Mouse (Mus musculus): ENCODE measurements around the gene Gpx4. TPM values are rescaled to one million over a fixed set of nuclear protein-coding genes. Genes with fewer than 3 reads are reported as not detected.

Gene Gpx4
- 100 to 1,000 TPM; 500 to 536 TPM for total RNA-seq (2021)
- long read RNA-seq, experiment 1, transcript Gpx4-202 (7 exons, 959 nt) = major isoform, 733 of 760 reads
- long read RNA-seq, experiment 1, partial matches to known transcripts = 15 of 760 reads
- long read RNA-seq, experiment 1, other reads (novel, unspliced or antisense) = 9 of 760 reads
- long read RNA-seq, experiment 2, transcript Gpx4-202 (7 exons, 959 nt) = major isoform, 915 of 954 reads
- long read RNA-seq, experiment 2, partial matches to known transcripts = 25 of 954 reads
- long read RNA-seq, experiment 2, other reads (novel, unspliced or antisense) = 10 of 954 reads

- no peak for DNase-seq
- intact Hi-C loops (cut with DNase I) = no loop called here
Observed at GRCm38 (mm10) chr10:80047041-80047565, at the start of gene Gpx4. TSS of gene Gpx4 (plus strand) at chr10:80047166.

- intact Hi-C loops (cut with DNase I) = no loop called here
- DNase-seq = no peak
Observed at GRCm38 (mm10) chr10:79997819-79998218, 49.1 kb upstream of the Gpx4 start.

- DNase-seq = no peak
- intact Hi-C loops (cut with DNase I) = no loop called here
Observed at GRCm38 (mm10) chr10:80001945-80002344, 45.0 kb upstream of the Gpx4 start.

GRCm38 (mm10) chr10:80002829-80003228 lies 44.1 kb upstream of the Gpx4 start:
- no peak for DNase-seq
- intact Hi-C loops (cut with DNase I) = no loop called here

- no peak for DNase-seq
- intact Hi-C loops (cut with DNase I) = no loop called here
Observed at GRCm38 (mm10) chr10:80003374-80004232, 43.4 kb upstream of the Gpx4 start.

- intact Hi-C loops (cut with DNase I) = no loop called here
- DNase-seq = no peak
Observed at GRCm38 (mm10) chr10:80004233-80004705, 42.7 kb upstream of the Gpx4 start.

- intact Hi-C loops (cut with DNase I) = no loop called here
Observed at GRCm38 (mm10) chr10:80011740-80012139, 35.2 kb upstream of the Gpx4 start.

GRCm38 (mm10) chr10:80013609-80014008 lies 33.4 kb upstream of the Gpx4 start:
- DNase-seq = no peak
- intact Hi-C loops (cut with DNase I) = no loop called here

More at GRCm38 (mm10) chr10:80011740-80012139, 35.2 kb upstream of the Gpx4 start:
- no peak for DNase-seq

GRCm38 (mm10) chr10:80014484-80015290 lies 32.3 kb upstream of the Gpx4 start:
- intact Hi-C loops (cut with DNase I) = no loop called here
- no peak for DNase-seq

- DNase-seq = no peak
- intact Hi-C loops (cut with DNase I) = no loop called here
Observed at GRCm38 (mm10) chr10:80015583-80015982, 31.4 kb upstream of the Gpx4 start.

GRCm38 (mm10) chr10:80016511-80016910 lies 30.5 kb upstream of the Gpx4 start, which contains the start of gene Arhgap45:
TSS of gene Arhgap45 (plus strand) at chr10:80016653.
- intact Hi-C loops (cut with DNase I) = no loop called here
- no peak for DNase-seq

GRCm38 (mm10) chr10:80016931-80017330 lies 30.0 kb upstream of the Gpx4 start:
- no peak for DNase-seq
- intact Hi-C loops (cut with DNase I) = no loop called here

- no peak for DNase-seq
- intact Hi-C loops (cut with DNase I) = no loop called here
Observed at GRCm38 (mm10) chr10:80017361-80017760, 29.6 kb upstream of the Gpx4 start.

- DNase-seq = no peak
- intact Hi-C loops (cut with DNase I) = no loop called here
Observed at GRCm38 (mm10) chr10:80017771-80018170, 29.2 kb upstream of the Gpx4 start.

- intact Hi-C loops (cut with DNase I) = no loop called here
- DNase-seq = no peak
Observed at GRCm38 (mm10) chr10:80018739-80019297, 28.1 kb upstream of the Gpx4 start.

GRCm38 (mm10) chr10:80019471-80020131 lies 27.4 kb upstream of the Gpx4 start:
- intact Hi-C loops (cut with DNase I) = no loop called here
- DNase-seq = no peak

GRCm38 (mm10) chr10:80020191-80020590 lies 26.8 kb upstream of the Gpx4 start:
- intact Hi-C loops (cut with DNase I) = no loop called here
- DNase-seq = no peak

GRCm38 (mm10) chr10:80020603-80021319 lies 26.2 kb upstream of the Gpx4 start:
- DNase-seq = no peak
- intact Hi-C loops (cut with DNase I) = no loop called here

- intact Hi-C loops (cut with DNase I) = no loop called here
Observed at GRCm38 (mm10) chr10:80021320-80021641, 25.7 kb upstream of the Gpx4 start.

More at GRCm38 (mm10) chr10:80021320-80021641, 25.7 kb upstream of the Gpx4 start:
- DNase-seq = no peak

Data from gastrocnemius, postnatal 36 days (tissue).